Mouse (Mus musculus): ENCODE measurements around the gene Fndc5. TPM values are rescaled to one million over a fixed set of nuclear protein-coding genes. Genes with fewer than 3 reads are reported as not detected.
A peak's percentile ranks its signal among the peaks of the same experiment; 100 is the strongest.

The Fndc5 gene
- polyA plus RNA-seq, 1 experiment from 2014 or later = 5.3 TPM

GRCm38 (mm10) chr4:129130149-129130548, 6.7 kb upstream of the Fndc5 start:
- Histone ChIP-seq H3K4me1 (ENCODE audit: control insufficient read depth, insufficient read depth, low read length) (peaks cover 25% of the 10 kb centered on the region), H3K4me3 (ENCODE audit: low read depth, low read length) (no peak overlapping the region; the same call in 1 of the 2 replicates), H3K27ac (ENCODE audit: low read depth, low read length) (0 out of 2 replicates have a peak overlapping the region, but pooled peaks have one; percentile 6), H3K9me3 (replicated peaks; ENCODE audit: control insufficient read depth, low read length) (no peaks in the 10 kb centered on the region), H3K4me2 (peak overlapping the region; percentile 54), H3K27me3 (ENCODE audit: control insufficient read depth, insufficient read depth, low read length) (peaks cover 30% of the 10 kb centered on the region), H3K9ac (ENCODE audit: low read depth, low read length) (no peak overlapping the region; the same call in 1 of the 2 replicates), H3K36me3 (ENCODE audit: control insufficient read depth, insufficient read depth, low read length) (no peaks in the 10 kb centered on the region)
- 5% methylated on average over 8 of the region's 8 CpGs for WGBS (ENCODE audit: insufficient replicate concordance)
- ATAC-seq (replicated peaks; ENCODE audit: insufficient number of reproducible peaks, low FRiP score, low TSS enrichment) = 0 out of 2 replicates have a peak, but pooled peaks have one; percentile 32

GRCm38 (mm10) chr4:129130755-129131303, 6.0 kb upstream of the Fndc5 start:
- Histone ChIP-seq H3K27me3 (ENCODE audit: control insufficient read depth, insufficient read depth, low read length) (peaks cover 30% of the 10 kb centered on the region), H3K4me2 (peak overlapping the region; percentile 54), H3K9ac (ENCODE audit: low read depth, low read length) (no peak overlapping the region; the same call in 1 of the 2 replicates), H3K9me3 (replicated peaks; ENCODE audit: control insufficient read depth, low read length) (no peaks in the 10 kb centered on the region), H3K27ac (ENCODE audit: low read depth, low read length) (0 out of 2 replicates have a peak overlapping the region, but pooled peaks have one; percentile 6), H3K4me3 (ENCODE audit: low read depth, low read length) (peak overlapping the region; percentile 16; the same call in 1 of the 2 replicates), H3K4me1 (ENCODE audit: control insufficient read depth, insufficient read depth, low read length) (peaks cover 18% of the 10 kb centered on the region), H3K36me3 (ENCODE audit: control insufficient read depth, insufficient read depth, low read length) (no peaks in the 10 kb centered on the region)
- ATAC-seq (replicated peaks; ENCODE audit: insufficient number of reproducible peaks, low FRiP score, low TSS enrichment) = peak; percentile 39; the same call in 1 of the 2 replicates
- 3% methylated on average over 17 of the region's 17 CpGs for WGBS (ENCODE audit: insufficient replicate concordance)

DNA sequence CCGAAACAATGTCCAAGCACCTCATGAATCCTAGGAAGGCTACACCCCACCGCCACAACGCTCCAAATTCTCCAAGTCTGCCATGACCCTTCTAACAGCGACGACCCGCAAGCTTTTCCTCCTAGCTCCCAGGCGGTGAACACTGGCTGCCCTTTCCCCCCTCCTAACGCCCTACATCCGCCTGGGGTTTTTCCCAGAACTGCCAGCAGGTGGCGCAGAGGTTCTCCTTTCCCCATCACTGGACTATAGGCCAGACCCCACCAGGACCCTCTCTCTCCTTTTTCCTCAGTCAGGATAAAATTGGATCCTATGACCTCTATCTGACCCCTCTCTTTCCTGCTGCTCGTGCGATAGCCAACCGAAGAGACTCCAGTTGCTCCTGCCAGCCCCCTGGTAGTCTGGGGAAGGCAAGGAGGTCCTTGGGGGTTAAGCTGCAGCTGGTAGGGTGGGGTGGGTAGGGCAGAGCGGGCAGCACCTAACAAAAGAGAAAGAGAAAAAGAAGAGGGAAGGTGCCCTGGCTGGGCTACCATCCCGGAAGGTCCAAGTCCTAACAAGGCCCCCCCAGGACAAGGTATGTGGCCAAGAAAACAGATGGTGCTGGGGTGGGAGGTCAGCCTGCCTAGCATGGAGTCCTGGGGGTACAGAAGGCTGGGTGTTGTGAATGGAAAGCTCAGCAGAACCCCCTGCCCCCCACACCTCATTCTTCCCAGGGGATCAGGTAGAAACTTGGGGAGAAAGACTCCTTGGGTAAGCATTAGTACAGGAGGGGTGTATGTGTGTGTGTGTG, 1.8 kb upstream of the Fndc5 start:
- peaks cover 28% of the 10 kb centered on the region for H3K4me1 ChIP-seq (ENCODE audit: control insufficient read depth, insufficient read depth, low read length)
- H3K27ac ChIP-seq (ENCODE audit: low read depth, low read length) = no peak overlapping the region
- ATAC-seq (replicated peaks; ENCODE audit: insufficient number of reproducible peaks, low FRiP score, low TSS enrichment) = no peak
- no peaks in the 10 kb centered on the region for H3K9me3 ChIP-seq (replicated peaks; ENCODE audit: control insufficient read depth, low read length)
- H3K4me2 ChIP-seq = peak overlapping the region; percentile 46
- H3K4me3 ChIP-seq (ENCODE audit: low read depth, low read length) = peak overlapping the region; percentile 2; the same call in 1 of the 2 replicates
- 9% methylated on average over 15 of the region's 15 CpGs for WGBS (ENCODE audit: insufficient replicate concordance)
- H3K27me3 ChIP-seq (ENCODE audit: control insufficient read depth, insufficient read depth, low read length) = peaks cover 50% of the 10 kb centered on the region
- peak overlapping the region; percentile 30; the same call in 1 of the 2 replicates for H3K9ac ChIP-seq (ENCODE audit: low read depth, low read length)
- no peaks in the 10 kb centered on the region for H3K36me3 ChIP-seq (ENCODE audit: control insufficient read depth, insufficient read depth, low read length)

- no peaks in the 10 kb centered on the region for H3K36me3 ChIP-seq (ENCODE audit: control insufficient read depth, insufficient read depth, low read length)
- ATAC-seq (replicated peaks; ENCODE audit: insufficient number of reproducible peaks, low FRiP score, low TSS enrichment) = no peak
- H3K4me3 ChIP-seq (ENCODE audit: low read depth, low read length) = no peak overlapping the region
- H3K4me1 ChIP-seq (ENCODE audit: control insufficient read depth, insufficient read depth, low read length) = peaks cover 23% of the 10 kb centered on the region
- no peak overlapping the region for H3K27ac ChIP-seq (ENCODE audit: low read depth, low read length)
- H3K27me3 ChIP-seq (ENCODE audit: control insufficient read depth, insufficient read depth, low read length) = peaks cover 50% of the 10 kb centered on the region
- no peak overlapping the region for H3K9ac ChIP-seq (ENCODE audit: low read depth, low read length)
- H3K9me3 ChIP-seq (replicated peaks; ENCODE audit: control insufficient read depth, low read length) = no peaks in the 10 kb centered on the region
- no peak overlapping the region for H3K4me2 ChIP-seq
- 49% methylated on average over 2 of the region's 2 CpGs for WGBS (ENCODE audit: insufficient replicate concordance)
Observed at GRCm38 (mm10) chr4:129135637-129136036, 1.2 kb upstream of the Fndc5 start.

DNA sequence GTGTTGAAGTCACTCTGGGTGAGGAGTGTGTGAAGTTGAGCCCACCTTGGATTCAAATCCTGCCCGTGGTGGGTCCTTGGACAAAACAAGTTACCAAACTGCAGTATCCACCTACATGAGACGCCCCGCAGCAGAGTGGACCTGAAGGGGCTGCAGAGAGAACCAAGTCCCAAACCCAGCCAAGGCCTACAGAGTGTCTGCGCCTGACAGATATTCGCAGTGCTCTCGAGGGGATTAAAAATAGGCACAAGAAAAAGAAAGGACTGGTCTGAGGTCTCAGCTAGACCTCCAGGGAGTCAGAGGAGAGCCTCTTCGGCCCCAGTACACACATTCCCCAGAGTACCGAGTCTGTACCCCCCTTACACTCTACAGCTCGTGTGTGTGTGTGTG, 615 bp upstream of the Fndc5 start:
- Histone ChIP-seq H3K4me2 (peak overlapping the region; percentile 90), H3K9me3 (replicated peaks; ENCODE audit: control insufficient read depth, low read length) (no peaks in the 10 kb centered on the region), H3K27me3 (ENCODE audit: control insufficient read depth, insufficient read depth, low read length) (peaks cover 50% of the 10 kb centered on the region), H3K27ac (ENCODE audit: low read depth, low read length) (no peak overlapping the region), H3K36me3 (ENCODE audit: control insufficient read depth, insufficient read depth, low read length) (no peaks in the 10 kb centered on the region), H3K4me1 (ENCODE audit: control insufficient read depth, insufficient read depth, low read length) (peaks cover 23% of the 10 kb centered on the region), H3K4me3 (ENCODE audit: low read depth, low read length) (peak overlapping the region; percentile 65), H3K9ac (ENCODE audit: low read depth, low read length) (peak overlapping the region; percentile 69; the same call in 1 of the 2 replicates)
- no peak for ATAC-seq (replicated peaks; ENCODE audit: insufficient number of reproducible peaks, low FRiP score, low TSS enrichment)
- WGBS (ENCODE audit: insufficient replicate concordance) = 19% methylated on average over 9 of the region's 9 CpGs

- H3K9me3 ChIP-seq (replicated peaks; ENCODE audit: control insufficient read depth, low read length) = no peaks in the 10 kb centered on the region
- H3K9ac ChIP-seq (ENCODE audit: low read depth, low read length) = peak overlapping the region; percentile 69; the same call in 1 of the 2 replicates
- WGBS (ENCODE audit: insufficient replicate concordance) = 42% methylated on average over 14 of the region's 14 CpGs
- no peak overlapping the region for H3K27ac ChIP-seq (ENCODE audit: low read depth, low read length)
- peaks cover 33% of the 10 kb centered on the region for H3K4me1 ChIP-seq (ENCODE audit: control insufficient read depth, insufficient read depth, low read length)
- no peak for ATAC-seq (replicated peaks; ENCODE audit: insufficient number of reproducible peaks, low FRiP score, low TSS enrichment)
- H3K4me2 ChIP-seq = peak overlapping the region; percentile 90
- no peaks in the 10 kb centered on the region for H3K36me3 ChIP-seq (ENCODE audit: control insufficient read depth, insufficient read depth, low read length)
- H3K4me3 ChIP-seq (ENCODE audit: low read depth, low read length) = peak overlapping the region; percentile 65
- H3K27me3 ChIP-seq (ENCODE audit: control insufficient read depth, insufficient read depth, low read length) = peaks cover 41% of the 10 kb centered on the region
Observed at GRCm38 (mm10) chr4:129137392-129138321, 858 bp downstream of the Fndc5 start.

GRCm38 (mm10) chr4:129139642-129140041, 2.8 kb downstream of the Fndc5 start:
- H3K9ac ChIP-seq (ENCODE audit: low read depth, low read length) = no peak overlapping the region
- ATAC-seq (replicated peaks; ENCODE audit: insufficient number of reproducible peaks, low FRiP score, low TSS enrichment) = no peak
- no peaks in the 10 kb centered on the region for H3K36me3 ChIP-seq (ENCODE audit: control insufficient read depth, insufficient read depth, low read length)
- peaks cover 41% of the 10 kb centered on the region for H3K27me3 ChIP-seq (ENCODE audit: control insufficient read depth, insufficient read depth, low read length)
- no peak overlapping the region for H3K27ac ChIP-seq (ENCODE audit: low read depth, low read length)
- no peak overlapping the region for H3K4me2 ChIP-seq
- WGBS (ENCODE audit: insufficient replicate concordance) = 60% methylated on average over 5 of the region's 5 CpGs
- peaks cover 36% of the 10 kb centered on the region for H3K4me1 ChIP-seq (ENCODE audit: control insufficient read depth, insufficient read depth, low read length)
- H3K9me3 ChIP-seq (replicated peaks; ENCODE audit: control insufficient read depth, low read length) = no peaks in the 10 kb centered on the region
- H3K4me3 ChIP-seq (ENCODE audit: low read depth, low read length) = no peak overlapping the region

GRCm38 (mm10) chr4:129140808-129141207, 4.0 kb downstream of the Fndc5 start:
- Histone ChIP-seq H3K4me1 (ENCODE audit: control insufficient read depth, insufficient read depth, low read length) (peaks cover 36% of the 10 kb centered on the region), H3K9me3 (replicated peaks; ENCODE audit: control insufficient read depth, low read length) (no peaks in the 10 kb centered on the region), H3K9ac (ENCODE audit: low read depth, low read length) (no peak overlapping the region), H3K4me2 (no peak overlapping the region), H3K27me3 (ENCODE audit: control insufficient read depth, insufficient read depth, low read length) (peaks cover 31% of the 10 kb centered on the region), H3K4me3 (ENCODE audit: low read depth, low read length) (no peak overlapping the region), H3K27ac (ENCODE audit: low read depth, low read length) (no peak overlapping the region), H3K36me3 (ENCODE audit: control insufficient read depth, insufficient read depth, low read length) (no peaks in the 10 kb centered on the region; the same call in 1 of the 2 replicates)
- ATAC-seq (replicated peaks; ENCODE audit: insufficient number of reproducible peaks, low FRiP score, low TSS enrichment) = no peak
- WGBS (ENCODE audit: insufficient replicate concordance) = 80% methylated on average over 4 of the region's 4 CpGs
